Mouse (Mus musculus) subcutaneous adipose tissue, adult 2 months (tissue): ENCODE measurements around the gene Grid2. TPM values are rescaled to one million over a fixed set of nuclear protein-coding genes. Genes with fewer than 3 reads are reported as not detected.

ENCODE experiments used
- polyA plus RNA-seq: library from polyadenylated mRNA; depleted of rRNA; stranded (reverse); fragments of >200 nt; gene quantifications from 2 replicates; pipeline ENCODE4 v1.2.3, GENCODE M21; 2012; ENCODE audit warnings: low replicate concordance; rRNA removed

The Grid2 gene
- polyA plus RNA-seq = not detected in 2 replicates

DNA sequence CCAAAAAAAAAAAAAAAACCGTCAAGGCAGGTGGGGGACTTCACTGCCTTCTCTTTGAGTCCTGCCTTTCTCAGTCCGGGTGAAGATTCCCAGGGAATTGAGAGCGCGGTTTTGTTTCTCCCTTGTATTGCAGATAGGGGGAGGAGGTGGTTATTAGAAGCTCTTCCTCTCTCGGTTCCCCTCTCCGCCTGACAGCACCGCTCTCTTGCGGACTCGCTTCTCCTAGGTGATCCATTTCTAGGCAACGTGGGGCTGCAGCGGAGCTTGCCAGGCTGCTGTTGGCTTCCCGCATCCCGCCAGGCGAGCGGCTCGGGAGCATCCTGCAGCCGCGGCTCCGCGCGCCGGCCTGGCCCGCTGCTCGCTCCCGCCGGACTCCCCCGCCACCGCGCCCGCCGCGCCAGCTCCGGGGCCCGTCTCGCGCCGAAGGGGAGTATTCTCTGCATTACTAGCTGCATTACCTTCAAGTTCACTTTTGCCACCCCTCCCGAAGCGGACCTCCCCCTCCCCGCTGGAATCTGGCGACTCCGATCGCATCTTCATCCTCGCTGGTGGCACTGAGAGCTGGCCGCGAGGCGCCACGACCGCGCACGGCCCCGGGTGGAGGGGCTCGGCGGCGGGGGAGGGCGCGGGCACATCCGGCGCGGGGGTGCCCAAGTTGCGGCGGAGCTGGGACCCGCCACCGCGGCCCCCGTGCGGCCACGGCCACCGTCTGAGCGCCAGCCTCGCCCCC lies at the start of gene Grid2:
Gene Grid2, plus strand, starts transcription at position 51 of the 730 bp plus-strand sequence.

DNA sequence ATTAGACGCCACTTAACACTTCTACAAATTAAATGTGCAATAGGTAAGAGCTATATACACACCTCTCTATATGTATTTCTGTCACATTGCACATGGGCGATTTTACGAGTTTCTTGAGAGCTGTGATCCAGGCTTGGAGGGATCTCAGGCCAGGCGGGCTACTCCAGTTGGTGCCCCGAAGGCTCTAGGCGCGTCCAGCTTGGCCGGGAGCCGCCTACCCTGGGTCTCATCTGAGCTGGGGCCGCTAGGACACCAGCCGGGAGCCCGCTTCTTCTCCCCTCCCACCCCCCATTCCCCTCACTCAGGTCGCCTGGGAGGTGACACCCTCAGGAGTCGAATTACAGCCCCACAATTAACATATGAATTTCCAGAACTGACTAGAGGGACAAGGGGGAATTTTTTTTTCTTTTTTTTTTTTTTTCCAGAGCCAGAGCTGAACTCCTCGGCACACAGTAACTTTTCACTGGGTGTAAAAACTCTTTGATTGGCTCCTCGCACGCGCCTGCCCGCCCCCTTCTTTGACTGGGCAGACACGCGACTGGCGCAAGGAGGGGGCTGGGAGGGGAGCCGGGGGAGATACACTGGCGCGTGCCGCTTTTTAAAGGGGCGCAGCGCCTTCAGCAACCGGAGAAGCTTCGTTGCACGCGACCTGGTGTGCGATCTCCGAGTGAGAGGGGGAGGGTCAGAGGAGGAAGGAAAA lies 1473.0 kb downstream of the Grid2 start, which contains the start of gene Atoh1:
Gene Atoh1, plus strand, starts transcription at position 627 of the 700 bp plus-strand sequence.

